Mouse (Mus musculus): ENCODE results near the gene Itga1. TPM values are rescaled to one million over a fixed set of nuclear protein-coding genes. Genes with fewer than 3 reads are reported as not detected.
A peak's percentile ranks its signal among the peaks of the same experiment; 100 is the strongest.

Gene Itga1
- total RNA-seq (2021), result 10 to 100 TPM; 26.3 to 27.6 TPM
- long read RNA-seq, experiment 1, full-length matches to known transcripts, result 6 of 7 reads
- long read RNA-seq, experiment 1, partial matches to known transcripts, result 0 of 7 reads
- long read RNA-seq, experiment 1, other reads (novel, unspliced or antisense), result 1 of 7 reads
- long read RNA-seq, experiment 2, full-length matches to known transcripts, result 7 of 10 reads
- long read RNA-seq, experiment 2, partial matches to known transcripts, result 1 of 10 reads
- long read RNA-seq, experiment 2, other reads (novel, unspliced or antisense), result 2 of 10 reads

DNA sequence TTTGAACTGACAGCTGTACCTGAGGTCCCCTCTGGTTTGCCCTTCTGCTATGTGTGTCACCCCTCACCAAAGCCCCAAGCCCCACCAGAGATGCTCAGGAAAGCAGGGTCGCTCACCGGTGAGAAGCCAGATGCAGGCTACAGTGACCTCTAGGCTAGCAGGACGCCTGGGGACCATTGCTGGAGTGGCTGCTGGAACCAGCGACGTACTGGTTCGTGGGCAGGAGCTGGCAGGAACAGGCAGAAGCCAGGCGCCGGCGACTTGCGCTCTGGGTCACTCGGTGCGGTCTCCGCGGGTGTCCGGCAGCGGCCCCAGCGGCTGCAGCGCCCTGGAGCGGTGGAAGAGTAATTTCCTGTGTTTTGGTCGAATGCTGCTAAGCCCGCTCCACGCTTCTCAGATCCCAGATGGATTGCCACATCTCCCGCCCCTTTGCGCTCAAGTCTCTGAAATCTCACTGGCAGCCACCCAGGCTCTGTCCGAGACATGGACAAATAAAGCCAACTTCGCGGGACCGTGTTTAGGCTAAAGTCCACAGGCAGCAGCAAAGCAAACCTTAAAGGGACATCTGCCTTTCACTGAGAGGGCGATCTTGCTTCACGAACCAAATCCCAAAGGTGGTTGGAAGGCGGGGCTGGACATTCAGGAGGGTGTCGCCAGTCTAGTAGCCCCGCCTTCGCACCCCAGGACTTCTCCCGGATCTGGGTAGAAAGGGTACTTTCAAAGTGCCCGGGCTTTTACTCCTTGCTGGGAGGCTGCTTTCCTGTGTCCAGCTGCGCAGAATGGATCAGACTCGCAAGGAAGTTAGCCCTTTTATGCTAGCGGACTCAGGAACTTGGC, at the start of gene Itga1, which contains the start of gene Gm49395:
Gene Itga1 (minus strand): TSS at position 610 of the 837 bp plus-strand sequence.
Gene Gm49395 (minus strand): TSS at position 567 of the 837 bp plus-strand sequence.
- DNase-seq (ENCODE audit: low spot score in 2 of 2), result peak; percentile 70 to 71

DNA sequence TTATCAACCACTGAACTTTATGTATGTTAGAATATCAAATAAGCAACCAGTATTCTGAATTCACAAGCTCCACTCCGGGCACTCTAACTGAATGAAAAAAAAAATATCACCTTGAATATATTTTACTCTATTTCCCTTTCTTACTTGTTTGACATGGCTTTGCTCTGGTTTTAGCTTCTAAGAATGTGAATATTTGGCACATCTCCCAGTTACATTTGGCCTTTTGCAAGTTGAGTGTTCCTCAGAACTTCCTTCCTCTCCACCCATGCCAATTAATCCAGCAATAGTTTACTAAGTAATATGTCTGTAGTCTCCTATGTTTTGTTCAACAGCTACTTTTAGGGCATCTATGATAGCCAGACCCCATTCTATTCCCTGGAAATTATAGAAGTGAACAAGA, 48.8 kb upstream of the Itga1 start:
- no peak for DNase-seq (ENCODE audit: low spot score in 2 of 2)

DNA sequence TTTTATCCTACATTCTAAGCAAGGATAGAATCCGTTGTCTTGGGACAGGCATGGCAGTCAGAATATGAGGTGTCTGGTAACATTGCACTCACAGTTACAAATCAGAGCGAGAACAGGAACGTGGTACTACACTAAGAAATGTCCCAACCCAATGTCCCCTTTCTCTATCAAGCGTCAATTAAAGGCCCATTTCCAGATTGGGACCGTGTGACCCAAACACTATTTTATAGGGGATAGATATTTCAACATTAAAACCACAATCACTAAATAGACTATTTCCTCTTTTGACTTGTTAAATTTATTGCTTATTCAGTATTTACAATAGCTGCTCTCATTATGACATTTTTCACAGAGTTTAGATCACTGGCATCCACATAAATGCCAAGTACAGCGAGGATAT, 48.1 kb upstream of the Itga1 start:
- DNase-seq (ENCODE audit: low spot score in 2 of 2), result no peak

DNA sequence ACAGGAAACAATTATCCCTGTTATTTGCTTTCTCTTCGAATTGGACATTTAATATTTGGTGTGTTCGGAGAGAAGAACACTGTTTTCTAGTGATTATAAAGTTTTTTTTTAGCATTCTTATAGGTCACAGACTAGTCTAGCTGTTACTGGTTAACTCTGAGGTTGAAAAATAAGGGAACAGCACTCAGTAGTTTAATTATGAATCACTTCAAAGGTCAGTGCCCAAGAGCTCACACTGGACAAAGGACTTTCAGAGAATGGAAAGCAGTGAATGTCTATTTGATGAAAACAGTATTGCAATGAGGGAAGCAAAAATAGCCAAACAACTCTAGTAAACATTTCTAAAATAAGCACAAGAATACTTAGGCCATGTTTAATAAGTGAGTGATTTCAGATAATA, 41.8 kb upstream of the Itga1 start:
- DNase-seq (ENCODE audit: low spot score in 2 of 2), result no peak

DNA sequence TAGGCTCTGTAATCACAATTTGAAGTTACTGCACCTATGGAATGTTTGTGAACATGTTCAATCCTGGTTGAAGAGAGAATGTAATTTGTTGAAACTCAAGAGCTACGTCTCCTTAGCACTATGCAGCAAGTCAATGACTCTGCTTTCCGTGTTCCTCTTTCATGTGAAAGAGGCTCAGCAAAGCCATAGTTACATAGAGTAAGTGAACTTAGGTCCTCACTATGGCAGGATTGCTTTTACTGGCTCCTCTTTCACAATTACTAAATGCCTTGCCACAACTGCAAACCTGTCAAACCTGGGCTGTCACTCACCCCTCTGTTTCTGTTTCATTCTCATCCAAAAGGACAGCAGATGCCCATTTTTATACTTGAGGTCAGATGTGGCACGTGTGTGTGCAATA, 40.3 kb upstream of the Itga1 start:
- DNase-seq (ENCODE audit: low spot score in 2 of 2), result no peak

DNA sequence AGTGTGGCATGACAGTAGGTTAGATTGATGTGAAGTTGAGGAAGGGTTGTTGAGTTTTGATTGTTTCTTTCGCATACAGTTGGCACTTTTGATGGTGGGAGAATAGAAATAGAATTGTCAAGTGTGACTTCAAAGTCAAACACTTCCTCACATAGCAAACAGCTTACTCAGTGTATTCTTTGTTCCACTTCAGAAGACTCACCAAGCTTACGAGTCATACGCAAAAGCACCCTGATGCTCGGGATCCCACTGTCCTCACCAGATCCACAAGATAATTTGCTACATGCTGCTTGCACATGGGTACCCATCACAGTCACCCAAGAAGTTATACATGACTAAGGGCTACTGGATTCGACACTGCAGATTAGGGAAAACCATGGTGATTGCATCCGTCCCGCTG, 36.7 kb upstream of the Itga1 start:
- DNase-seq (ENCODE audit: low spot score in 2 of 2), result no peak

DNA sequence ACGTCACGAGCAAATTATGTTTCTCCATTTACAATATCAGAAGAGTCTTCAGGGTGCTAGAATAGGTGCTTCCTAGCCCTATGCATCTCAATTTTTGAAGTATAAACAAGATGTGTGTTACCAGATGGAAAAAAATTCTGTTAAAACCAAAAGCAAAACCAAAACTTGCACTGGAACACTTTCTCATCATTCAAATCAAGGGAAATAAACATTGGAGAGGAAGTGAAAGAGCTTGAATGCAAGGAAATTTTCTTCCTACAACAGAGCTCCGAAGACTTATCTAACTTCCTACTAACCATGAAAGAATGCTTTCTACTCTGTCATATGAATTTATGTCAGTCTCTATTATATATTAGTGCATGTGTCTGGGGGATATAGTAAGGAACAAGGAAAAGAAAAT, 35.0 kb upstream of the Itga1 start:
- DNase-seq (ENCODE audit: low spot score in 2 of 2), result no peak

DNA sequence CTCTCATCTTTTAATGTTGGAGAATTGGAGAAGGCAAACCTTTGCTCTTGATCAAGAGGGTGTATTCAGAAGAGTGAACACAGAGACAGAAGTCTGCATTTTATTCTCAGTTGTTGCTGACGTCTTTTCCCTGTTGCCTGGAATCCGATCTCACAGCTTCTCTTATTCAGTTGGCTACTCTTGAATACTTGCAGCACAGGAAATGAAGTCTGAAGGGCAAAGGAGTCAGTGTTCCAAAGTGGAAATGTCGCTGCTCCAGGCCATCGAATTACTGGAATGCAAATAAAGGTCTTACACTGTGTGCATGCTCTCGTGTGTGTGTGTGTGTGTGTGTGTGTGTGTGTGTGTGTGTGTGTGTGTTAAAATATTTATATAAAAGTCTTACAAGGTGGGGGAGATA, 30.7 kb upstream of the Itga1 start:
- no peak for DNase-seq (ENCODE audit: low spot score in 2 of 2)

DNA sequence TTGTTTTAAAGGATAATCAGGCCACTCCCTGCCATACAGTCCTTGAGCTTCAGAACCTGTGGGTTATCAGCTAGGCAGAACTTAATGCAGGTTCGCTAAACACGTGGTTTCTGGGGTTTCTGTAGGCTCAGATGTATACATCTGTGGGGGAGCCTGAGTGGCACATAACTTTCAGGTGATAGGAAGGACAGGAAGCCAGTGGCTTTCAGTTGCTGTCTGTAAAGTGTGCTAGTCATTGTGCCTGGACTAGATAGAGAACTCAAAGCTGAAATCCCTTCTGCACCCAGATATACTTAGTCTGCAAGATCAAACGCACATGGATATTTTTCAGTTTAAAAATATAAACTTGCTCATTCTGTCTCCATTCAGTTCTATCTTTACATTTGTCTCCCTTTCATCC, 29.6 kb upstream of the Itga1 start:
- DNase-seq (ENCODE audit: low spot score in 2 of 2), result no peak

DNA sequence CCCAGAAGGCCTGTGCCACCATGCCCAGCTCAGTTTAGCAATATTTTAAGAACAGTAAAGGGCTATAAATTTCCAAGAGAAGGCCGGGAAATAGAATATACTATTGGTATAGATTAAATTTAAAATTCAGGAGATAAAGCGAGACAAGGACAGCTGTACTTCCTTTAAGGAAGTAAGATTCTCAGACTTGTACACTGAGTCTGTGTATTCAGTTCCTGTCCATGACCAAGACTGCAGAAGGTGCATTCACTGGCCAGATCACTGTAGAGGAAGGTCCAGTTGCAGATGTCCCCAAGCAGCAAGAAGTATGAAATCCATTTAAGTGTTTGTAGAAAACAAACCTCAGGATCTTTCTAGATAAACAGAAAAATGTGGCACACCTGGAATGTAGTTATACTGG, 28.3 kb upstream of the Itga1 start:
- DNase-seq (ENCODE audit: low spot score in 2 of 2), result no peak

DNA sequence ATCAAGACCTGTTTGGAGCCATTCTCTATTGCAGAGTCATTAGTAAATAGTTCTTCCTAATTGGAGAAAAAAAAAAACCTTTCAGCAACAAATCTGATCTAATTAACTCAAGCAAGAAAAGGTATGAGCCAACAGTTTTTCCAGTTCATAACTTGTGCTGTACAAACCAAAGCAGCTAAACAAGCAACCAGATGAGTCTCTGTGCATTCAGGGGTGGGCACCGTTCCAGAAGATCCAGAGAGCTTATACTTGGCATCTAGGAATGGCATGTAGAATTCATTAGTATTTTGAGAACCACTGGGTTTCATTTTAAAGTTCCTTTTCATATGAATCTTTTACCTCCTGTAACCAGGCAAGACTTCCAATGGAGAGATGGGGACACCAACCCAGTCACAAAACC, 26.1 kb upstream of the Itga1 start:
- DNase-seq (ENCODE audit: low spot score in 2 of 2), result no peak

DNA sequence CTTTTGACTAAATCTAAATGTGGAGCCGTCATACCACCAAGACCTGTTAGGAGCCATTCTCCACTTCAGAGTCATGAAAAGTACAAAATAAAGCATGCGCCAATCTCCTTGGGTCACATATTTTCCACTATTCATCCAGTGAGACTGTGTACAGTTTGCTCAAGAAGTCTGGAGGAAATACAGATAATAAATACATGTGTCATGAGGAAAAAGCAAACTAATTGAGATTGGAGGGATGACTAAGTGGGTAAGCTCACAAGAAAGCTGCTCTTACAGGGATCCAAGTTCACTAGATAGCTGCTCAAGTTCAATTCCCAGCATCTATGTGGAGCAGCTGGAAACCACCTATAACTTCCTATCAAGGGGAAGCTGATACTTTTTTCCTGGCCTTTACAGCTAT, 24.8 kb upstream of the Itga1 start:
- DNase-seq (ENCODE audit: low spot score in 2 of 2), result no peak

DNA sequence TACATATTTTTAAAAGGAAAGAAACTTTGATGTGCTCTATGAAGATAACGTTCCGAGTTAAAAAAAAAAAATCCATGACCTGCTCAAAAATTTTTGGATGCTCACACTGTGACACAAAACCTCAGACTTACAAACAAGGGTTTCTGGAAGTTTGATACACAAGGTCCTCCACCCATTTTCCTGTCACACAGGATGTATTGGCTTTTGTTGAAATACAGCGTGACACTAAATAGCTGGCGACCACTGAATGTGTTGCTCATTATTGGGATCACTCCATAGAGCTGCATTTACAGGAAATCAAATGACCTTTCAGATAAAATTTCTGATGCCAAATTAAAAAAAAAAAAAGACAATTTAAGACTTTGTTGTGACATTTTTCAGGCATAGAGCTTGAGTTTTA, 23.4 kb upstream of the Itga1 start:
- DNase-seq (ENCODE audit: low spot score in 2 of 2), result no peak

DNA sequence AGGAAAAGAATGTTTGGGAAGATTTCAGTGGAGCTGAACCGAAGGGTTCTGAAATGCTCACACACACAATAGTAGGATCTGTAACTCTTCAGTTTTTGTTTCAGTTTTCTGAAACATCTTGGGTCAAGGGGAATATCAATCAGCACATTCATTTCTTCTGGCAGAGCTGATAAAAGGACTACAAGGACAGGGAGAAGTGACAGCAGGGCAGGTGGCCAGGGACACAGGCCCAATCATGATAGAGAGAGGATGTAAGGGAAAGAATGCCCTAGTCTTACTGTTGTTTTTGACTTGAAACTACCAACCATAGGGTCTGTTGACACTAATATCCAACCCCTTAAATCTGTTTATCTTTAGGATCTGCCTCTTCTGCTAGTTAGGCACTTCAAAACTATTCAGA, 22.8 kb upstream of the Itga1 start:
- DNase-seq (ENCODE audit: low spot score in 2 of 2), result peak in 1 of 2 experiments; percentile 20

DNA sequence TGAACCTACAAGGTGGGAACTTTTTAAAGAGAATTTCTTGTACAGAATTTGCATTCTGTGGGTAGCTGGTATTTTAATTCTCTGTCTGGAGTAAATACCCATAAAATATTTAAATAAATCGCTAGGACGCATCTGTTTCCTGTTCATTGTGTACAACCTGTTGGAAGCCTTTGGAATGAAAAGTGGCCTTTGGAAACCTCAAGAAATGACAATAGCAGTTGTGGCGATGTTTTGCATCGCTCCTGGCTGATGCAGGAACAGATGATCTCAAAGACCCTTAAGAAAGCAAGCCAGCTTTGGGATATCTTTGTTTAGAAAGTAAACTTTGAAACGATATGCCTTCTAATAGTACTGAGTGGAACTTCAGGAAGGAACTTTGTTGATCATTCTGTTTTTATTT, 17.0 kb upstream of the Itga1 start:
- DNase-seq (ENCODE audit: low spot score in 2 of 2), result no peak

DNA sequence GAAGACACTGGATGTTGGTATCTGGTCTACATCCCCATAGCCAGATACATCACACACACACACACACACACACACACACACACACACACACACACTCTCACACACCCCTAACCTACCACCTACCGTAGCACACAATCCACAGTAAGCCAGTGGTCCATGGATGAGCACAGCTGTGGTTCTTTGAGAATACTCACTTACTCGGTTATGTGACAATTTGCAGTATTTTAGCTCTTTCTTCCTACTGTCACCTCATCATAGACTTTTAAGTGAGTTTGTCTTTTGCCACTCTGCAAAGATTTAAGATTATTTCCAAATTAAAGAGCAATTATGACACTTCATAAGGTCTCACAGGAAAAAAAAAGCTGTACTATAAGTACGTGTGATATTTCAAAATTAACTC, 16.4 kb upstream of the Itga1 start:
- DNase-seq (ENCODE audit: low spot score in 2 of 2), result no peak

DNA sequence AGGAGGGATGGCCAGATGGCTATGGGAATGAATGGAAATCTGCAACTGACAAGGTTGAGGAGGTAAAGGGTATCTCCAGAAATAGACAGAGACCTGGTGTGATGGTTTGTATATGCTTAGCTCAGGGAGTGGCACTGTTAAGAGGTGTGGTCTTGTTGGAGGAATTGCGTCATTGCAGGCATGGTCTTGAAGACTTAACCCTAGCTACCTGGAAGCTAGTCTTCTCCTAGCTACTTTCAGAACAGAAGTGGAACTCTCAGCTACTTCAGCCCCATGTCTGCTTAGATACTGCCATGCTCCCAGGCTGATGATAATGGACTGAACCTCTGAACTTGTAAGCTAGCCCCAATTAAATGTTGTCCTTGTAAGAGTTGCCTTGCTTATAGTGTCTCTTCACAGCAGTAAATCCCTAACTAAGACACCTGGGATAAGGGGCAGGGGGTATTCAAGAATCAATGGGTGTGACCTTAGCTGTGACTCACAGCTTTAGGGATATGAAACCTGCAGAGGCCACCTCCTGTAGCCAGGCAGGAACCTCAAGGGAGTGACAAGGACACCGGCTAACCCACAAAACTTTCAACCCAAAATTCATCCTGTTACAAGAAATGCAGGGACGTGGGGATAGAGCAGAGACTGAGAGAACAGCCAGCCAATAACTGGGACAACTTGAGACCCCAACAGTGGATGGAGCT, 15.3 kb upstream of the Itga1 start:
- no peak for DNase-seq (ENCODE audit: low spot score in 2 of 2)

DNA sequence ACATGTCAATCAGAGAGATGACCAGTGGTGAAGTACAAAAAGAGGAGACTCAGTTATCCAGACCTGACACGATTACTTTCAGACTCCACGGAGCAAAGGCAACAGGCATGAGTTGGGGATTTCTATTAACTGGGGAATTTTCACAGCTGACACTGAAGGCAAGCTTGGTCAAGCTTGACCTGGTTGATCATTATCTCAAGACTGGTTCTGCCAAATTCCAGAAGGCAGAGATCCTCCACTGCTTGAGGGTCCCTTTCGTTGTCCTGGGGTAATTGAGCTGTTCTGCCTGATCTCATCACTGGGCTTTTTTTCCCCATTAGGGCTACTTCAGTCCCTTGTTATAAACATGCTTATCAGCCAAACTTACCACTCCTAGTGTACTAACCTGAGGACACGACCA, 7.9 kb upstream of the Itga1 start:
- DNase-seq (ENCODE audit: low spot score in 2 of 2), result no peak

DNA sequence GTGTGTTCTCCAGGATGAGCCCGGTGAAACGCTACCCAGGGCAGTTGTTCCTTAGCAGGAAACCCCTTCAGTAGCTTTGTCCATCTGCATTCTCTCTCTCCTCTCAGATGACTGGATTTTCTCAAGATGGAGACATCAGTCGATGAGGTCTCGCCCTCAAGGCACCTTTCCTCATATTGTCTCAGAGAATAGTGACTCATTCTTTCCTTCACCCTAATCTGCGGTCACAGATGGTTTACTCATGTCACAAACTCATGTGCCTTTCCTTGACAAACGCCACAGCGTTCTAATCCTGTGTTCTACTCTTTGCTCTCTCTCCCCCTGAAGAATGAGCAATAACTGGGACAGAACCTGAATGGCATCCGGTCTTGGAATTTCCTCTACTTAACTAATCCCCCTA, 5.7 kb upstream of the Itga1 start:
- DNase-seq (ENCODE audit: low spot score in 2 of 2), result no peak

DNA sequence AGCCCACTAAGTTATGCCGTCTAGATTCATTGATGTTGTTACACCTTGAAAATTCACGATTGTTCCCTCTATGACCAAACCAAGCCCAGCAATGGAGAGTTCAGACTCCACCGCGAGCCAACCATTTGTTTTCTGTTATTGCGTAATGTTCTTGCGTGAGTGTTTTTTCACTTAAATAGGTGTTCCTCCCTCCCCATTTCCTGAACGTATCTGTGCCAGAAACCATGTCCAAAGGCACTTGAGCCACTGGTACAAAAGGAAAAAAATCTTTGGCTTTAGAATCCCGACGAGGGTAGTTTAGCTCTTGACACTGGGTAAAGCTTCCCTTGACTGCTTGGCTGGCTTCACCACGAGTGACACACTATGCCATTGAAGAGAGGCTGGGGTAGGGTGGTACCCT, 4.4 kb upstream of the Itga1 start:
- DNase-seq (ENCODE audit: low spot score in 2 of 2), result no peak

DNA sequence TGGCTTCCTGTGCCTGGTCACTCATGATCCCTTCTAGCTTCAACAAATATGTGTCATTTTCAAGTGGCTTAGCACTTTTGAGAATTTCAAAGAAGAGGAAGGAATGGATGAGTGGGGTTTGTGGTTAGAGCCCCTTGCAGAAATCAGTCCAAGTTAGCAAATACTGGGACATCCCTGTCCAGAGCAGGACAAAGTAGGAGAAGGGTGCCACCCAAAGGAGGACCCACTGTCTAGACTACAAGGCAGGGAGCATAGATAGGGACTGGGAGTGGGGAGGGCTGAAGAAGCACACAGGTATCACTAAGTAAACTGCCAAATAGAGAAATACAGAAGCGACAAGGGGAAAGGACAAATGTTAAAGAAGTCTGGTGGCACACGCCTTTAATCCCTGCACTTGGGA, 990 bp upstream of the Itga1 start:
- no peak for DNase-seq (ENCODE audit: low spot score in 2 of 2)
